Mouse (Mus musculus): ENCODE results near the gene Flot2.

DNA sequence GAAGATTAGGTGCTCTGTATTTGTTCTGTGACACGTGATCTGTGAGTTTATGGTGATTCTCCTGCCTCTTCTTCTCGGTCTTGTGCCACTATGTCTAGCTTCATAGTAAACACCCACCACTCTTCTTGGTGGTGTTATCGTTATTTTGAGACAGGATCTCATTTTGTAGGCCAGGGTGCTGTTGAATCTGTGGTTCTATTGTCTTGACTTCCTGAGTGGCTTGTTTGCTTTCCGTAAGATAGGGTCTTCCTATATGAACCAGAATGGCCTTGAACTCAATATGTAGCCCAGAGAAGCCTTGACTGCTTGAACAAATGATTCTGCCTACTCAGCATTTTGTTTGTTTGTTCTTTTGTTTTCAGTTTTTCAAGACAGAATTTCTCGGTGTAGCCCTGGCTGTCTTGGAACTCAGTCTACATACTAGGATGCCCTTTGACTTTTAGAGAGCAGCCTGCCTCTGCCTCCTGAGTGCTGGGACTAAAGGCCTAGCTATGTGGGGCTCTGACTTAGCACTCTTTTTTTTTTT, 50.1 kb downstream of the Flot2 start:
- TF ChIP-seq CTCF (IDR thresholded peaks at IDR 0.05; ENCODE audit: extremely low read depth, insufficient read depth, low read length) (no peak), POLR2A (IDR thresholded peaks at IDR 0.05; ENCODE audit: extremely low read depth, insufficient read depth, low read length) (no peak)
